Mouse (Mus musculus) ES-Bruce4 (cell line): ENCODE results near the gene Trim40.

Experiments
- CTCF ChIP-seq: IDR thresholded peaks from one replicate; pipeline ENCODE4 v1.8.1; 2011; ENCODE audit warnings: low read depth, low read length
- POLR2A ChIP-seq: IDR thresholded peaks from one replicate; pipeline ENCODE4 v1.8.1; 2011; ENCODE audit warnings: low read length; ENCODE audit not compliant: insufficient read depth

DNA sequence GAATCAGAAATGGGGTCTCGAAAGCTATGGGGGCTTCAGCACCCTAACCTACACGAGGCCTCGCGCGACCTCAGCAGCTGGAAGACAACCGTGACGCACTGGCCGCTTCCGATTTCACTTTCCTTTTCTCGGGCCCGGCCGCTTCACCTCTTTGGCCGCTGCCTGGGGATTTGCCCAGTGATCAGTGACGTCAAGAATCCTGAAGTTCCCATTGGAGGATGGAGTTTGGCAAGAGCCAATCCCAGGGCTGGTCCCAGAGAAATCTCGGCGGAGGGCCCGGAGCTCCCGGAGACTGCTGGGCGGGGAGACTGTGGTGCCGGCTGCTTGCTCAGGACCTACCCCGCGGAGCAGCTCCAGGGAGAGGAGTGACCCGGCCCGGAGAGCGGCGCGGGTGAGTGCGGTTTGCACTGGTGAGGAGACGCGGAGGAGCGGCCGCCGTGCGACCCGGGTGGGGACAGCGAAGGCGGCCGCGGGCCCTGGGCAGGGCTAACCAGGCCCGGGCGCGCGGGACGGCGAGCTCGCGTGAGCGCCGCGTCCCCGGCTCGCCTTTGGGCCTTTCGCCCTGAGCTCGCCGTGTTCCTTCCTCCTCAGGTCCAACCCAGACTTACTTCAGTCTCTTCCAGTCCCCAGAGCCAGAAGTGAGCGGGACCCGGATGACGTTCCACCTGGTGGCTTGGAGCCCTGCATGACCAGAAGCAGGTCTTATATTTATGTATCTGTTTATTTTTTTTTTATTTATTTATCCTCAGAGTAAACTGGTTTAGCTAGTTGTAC is 52.9 kb downstream of the Trim40 start, which contains the start of gene Trim26:
- TF ChIP-seq POLR2A (peak; percentile 35), CTCF (no peak)
